Mouse (Mus musculus): ENCODE measurements around the gene Mipep.

- TF ChIP-seq CTCF (IDR thresholded peaks at IDR 0.05; ENCODE audit: borderline replicate concordance, control insufficient read depth, extremely low read depth, insufficient read depth, low read length, poor library complexity) (no peak), POLR2A (IDR thresholded peaks at IDR 0.05; ENCODE audit: control insufficient read depth, extremely low read depth, insufficient read depth, low read length, poor library complexity) (no peak)
Observed at GRCm38 (mm10) chr14:60909351-60909750, 125.0 kb downstream of the Mipep start.
